Mouse (Mus musculus) embryonic facial prominence, embryonic 11.5 days (tissue): ENCODE results near the gene Snx29. TPM values are rescaled to one million over a fixed set of nuclear protein-coding genes. Genes with fewer than 3 reads are reported as not detected.

ENCODE experiments used
- ATAC-seq: fragments of 200-750 bp; cut with Nextera tagmentation; replicated peaks from 2 replicates; pipeline ENCODE4 v1.8.0; 2017; ENCODE audit warnings: low read depth; ENCODE audit not compliant: insufficient number of reproducible peaks, low FRiP score, low TSS enrichment
- DNase-seq: peaks from one replicate; pipeline ENCODE4 v3.0.0-alpha.2; 2015; ENCODE audit warnings: low spot score
- H3K27ac ChIP-seq: fragments of 300-500 bp; sonication (generic); replicated peaks from 2 replicates; pipeline ENCODE4 v1.5.1; 2014; ENCODE audit warnings: mild to moderate bottlenecking, low read depth, low read length, control low read depth
- H3K27me3 ChIP-seq: fragments of 300-500 bp; sonication (generic); 2 replicates; pipeline ENCODE4 v1.6.1; 2014; ENCODE audit warnings: mild to moderate bottlenecking, low read length, moderate library complexity, mixed read lengths; ENCODE audit not compliant: control insufficient read depth, insufficient read depth
- H3K36me3 ChIP-seq: fragments of 300-500 bp; sonication (generic); replicated peaks from 2 replicates; pipeline ENCODE4 v1.6.1; 2014; ENCODE audit warnings: low read depth, mild to moderate bottlenecking, low read length, moderate library complexity, mixed read lengths; ENCODE audit not compliant: control insufficient read depth, insufficient read depth
- H3K4me1 ChIP-seq: fragments of 300-500 bp; sonication (generic); 2 replicates; pipeline ENCODE4 v1.6.1; 2014; ENCODE audit warnings: low read length, mixed read lengths; ENCODE audit not compliant: control insufficient read depth, insufficient read depth
- H3K4me2 ChIP-seq: fragments of 300-500 bp; sonication (generic); 2 replicates; pipeline ENCODE4 v1.6.1; 2014; ENCODE audit warnings: low read depth, mild to moderate bottlenecking, control low read depth, low read length, moderate library complexity
- H3K4me3 ChIP-seq: fragments of 300-500 bp; sonication (generic); 2 replicates; pipeline ENCODE4 v1.5.1; 2014; ENCODE audit warnings: low read depth, low read length, control low read depth
- H3K9ac ChIP-seq: fragments of 300-500 bp; sonication (generic); replicated peaks from 2 replicates; pipeline ENCODE4 v1.6.1; 2014; ENCODE audit warnings: mild to moderate bottlenecking, control low read depth, low read length
- H3K9me3 ChIP-seq: fragments of 300-500 bp; sonication (generic); replicated peaks from 2 replicates; pipeline ENCODE4 v1.6.1; 2016; ENCODE audit warnings: mild to moderate bottlenecking, low read length, inconsistent platforms, mixed read lengths; ENCODE audit not compliant: control insufficient read depth
- WGBS: fragments of 180-500 bp; shearing (Covaris S2); extraction: QIAGEN DNeasy Blood & Tissue Kit; methylation state at CpG from one replicate; pipeline ENCODE4 v1.1.7; 2014; 5-methylcytosine and 5-hydroxymethylcytosine counted together
- polyA plus RNA-seq: library from polyadenylated mRNA; unstranded; fragments of >200 nt; fragmentation: Nextera tagmentation; extraction: Ambion mirVana; gene quantifications from 2 replicates; pipeline ENCODE4 v1.2.1, GENCODE M21; 2014

Snx29 gene
- polyA plus RNA-seq, 1 experiment from 2014 or later, result 7.0 TPM

GRCm38 (mm10) chr16:11399845-11400565, 77.3 kb downstream of the Snx29 start:
- 91% methylated on average over 6 of the region's 6 CpGs for WGBS
- Histone ChIP-seq H3K27ac (no peak overlapping the region), H3K9me3 (no peaks in the 10 kb centered on the region), H3K9ac (no peak overlapping the region), H3K4me1 (no peaks in the 10 kb centered on the region), H3K36me3 (no peaks in the 10 kb centered on the region), H3K4me2 (no peak overlapping the region), H3K27me3 (no peaks in the 10 kb centered on the region), H3K4me3 (no peak overlapping the region)
- ATAC-seq, result no peak
- no peak for DNase-seq

- no peak overlapping the region for H3K4me3 ChIP-seq
- no peaks in the 10 kb centered on the region for H3K4me1 ChIP-seq
- H3K36me3 ChIP-seq, result no peaks in the 10 kb centered on the region
- H3K27ac ChIP-seq, result no peak overlapping the region
- DNase-seq, result no peak
- no peaks in the 10 kb centered on the region for H3K9me3 ChIP-seq
- 74% methylated on average over 7 of the region's 7 CpGs for WGBS
- H3K27me3 ChIP-seq, result no peaks in the 10 kb centered on the region
- no peak overlapping the region for H3K4me2 ChIP-seq
- no peak overlapping the region for H3K9ac ChIP-seq
- ATAC-seq, result no peak
These were observed 78.2 kb downstream of the Snx29 start for GRCm38 (mm10) chr16:11400936-11401335.

- Histone ChIP-seq H3K27me3 (no peaks in the 10 kb centered on the region), H3K4me1 (no peaks in the 10 kb centered on the region), H3K4me2 (no peak overlapping the region), H3K27ac (no peak overlapping the region), H3K9me3 (no peaks in the 10 kb centered on the region), H3K9ac (no peak overlapping the region), H3K36me3 (no peaks in the 10 kb centered on the region), H3K4me3 (no peak overlapping the region)
- ATAC-seq, result no peak
- no peak for DNase-seq
- 82% methylated on average over 3 of the region's 3 CpGs for WGBS
These were observed 82.5 kb downstream of the Snx29 start for GRCm38 (mm10) chr16:11405193-11405592.

- H3K4me2 ChIP-seq, result no peak overlapping the region
- no peak for ATAC-seq
- 93% methylated on average over 5 of the region's 5 CpGs for WGBS
These were observed 83.5 kb downstream of the Snx29 start for GRCm38 (mm10) chr16:11406201-11406600.

GRCm38 (mm10) chr16:11406622-11407021, 83.9 kb downstream of the Snx29 start:
- Histone ChIP-seq H3K4me2 (no peak overlapping the region), H3K36me3 (no peaks in the 10 kb centered on the region), H3K4me1 (no peaks in the 10 kb centered on the region), H3K4me3 (no peak overlapping the region), H3K9ac (no peak overlapping the region), H3K9me3 (no peaks in the 10 kb centered on the region), H3K27me3 (no peaks in the 10 kb centered on the region), H3K27ac (no peak overlapping the region)
- ATAC-seq (no peak), DNase-seq (no peak)
- WGBS, result 79% methylated on average over 9 of the region's 9 CpGs

More at GRCm38 (mm10) chr16:11406201-11406600, 83.5 kb downstream of the Snx29 start:
- no peak for DNase-seq
- H3K36me3 ChIP-seq, result no peaks in the 10 kb centered on the region
- H3K4me3 ChIP-seq, result no peak overlapping the region
- H3K9me3 ChIP-seq, result no peaks in the 10 kb centered on the region
- no peak overlapping the region for H3K9ac ChIP-seq
- H3K4me1 ChIP-seq, result no peaks in the 10 kb centered on the region
- H3K27me3 ChIP-seq, result no peaks in the 10 kb centered on the region
- no peak overlapping the region for H3K27ac ChIP-seq

- no peaks in the 10 kb centered on the region for H3K4me1 ChIP-seq
- ATAC-seq (no peak), DNase-seq (peak; percentile 30)
- H3K4me3 ChIP-seq, result no peak overlapping the region
- no peaks in the 10 kb centered on the region for H3K9me3 ChIP-seq
- no peaks in the 10 kb centered on the region for H3K36me3 ChIP-seq
- H3K27ac ChIP-seq, result no peak overlapping the region
- no peak overlapping the region for H3K4me2 ChIP-seq
- 73% methylated on average over 8 of the region's 8 CpGs for WGBS
- H3K27me3 ChIP-seq, result no peaks in the 10 kb centered on the region
- no peak overlapping the region for H3K9ac ChIP-seq
These were observed 85.4 kb downstream of the Snx29 start for GRCm38 (mm10) chr16:11407932-11408620.

- H3K9me3 ChIP-seq, result no peaks in the 10 kb centered on the region
- H3K4me3 ChIP-seq, result no peak overlapping the region
- no peaks in the 10 kb centered on the region for H3K4me1 ChIP-seq
- DNase-seq (no peak), ATAC-seq (no peak)
- H3K27me3 ChIP-seq, result no peaks in the 10 kb centered on the region
- WGBS, result 85% methylated on average over 4 of the region's 4 CpGs
- H3K4me2 ChIP-seq, result no peak overlapping the region
- H3K36me3 ChIP-seq, result no peaks in the 10 kb centered on the region
- H3K9ac ChIP-seq, result no peak overlapping the region
- H3K27ac ChIP-seq, result no peak overlapping the region
These were observed 86.0 kb downstream of the Snx29 start for GRCm38 (mm10) chr16:11408726-11409125.

- no peak overlapping the region for H3K4me2 ChIP-seq
- H3K4me1 ChIP-seq, result no peaks in the 10 kb centered on the region
- no peaks in the 10 kb centered on the region for H3K36me3 ChIP-seq
- H3K27me3 ChIP-seq, result no peaks in the 10 kb centered on the region
- 80% methylated on average over 2 of the region's 2 CpGs for WGBS
- no peaks in the 10 kb centered on the region for H3K9me3 ChIP-seq
- ATAC-seq, result no peak
- no peak overlapping the region for H3K27ac ChIP-seq
- no peak overlapping the region for H3K9ac ChIP-seq
- DNase-seq, result no peak
- H3K4me3 ChIP-seq, result no peak overlapping the region
These were observed 91.9 kb downstream of the Snx29 start for GRCm38 (mm10) chr16:11414631-11415030.
